Mouse (Mus musculus): Measurements from ENCODE around the gene Slc30a7.

Slc30a7 gene

GRCm38 (mm10) chr3:115985183-115985892, 21.9 kb downstream of the Slc30a7 start:
- DNase-seq: no peak

- DNase-seq: no peak
Observed at GRCm38 (mm10) chr3:115984653-115985052, 22.6 kb downstream of the Slc30a7 start.

GRCm38 (mm10) chr3:115983217-115983616, 24.0 kb downstream of the Slc30a7 start:
- DNase-seq: no peak

GRCm38 (mm10) chr3:115979000-115979399, 28.2 kb downstream of the Slc30a7 start:
- no peak for DNase-seq

- no peak for DNase-seq
Observed at GRCm38 (mm10) chr3:115974995-115975394, 32.2 kb downstream of the Slc30a7 start.

GRCm38 (mm10) chr3:115974228-115974627, 33.0 kb downstream of the Slc30a7 start:
- DNase-seq: no peak

GRCm38 (mm10) chr3:115971891-115972646, 35.1 kb downstream of the Slc30a7 start:
- DNase-seq: no peak

- DNase-seq: no peak
Observed at GRCm38 (mm10) chr3:115971045-115971785, 36.0 kb downstream of the Slc30a7 start.

- DNase-seq: no peak
Observed at GRCm38 (mm10) chr3:115968745-115969530, 38.3 kb downstream of the Slc30a7 start.

- DNase-seq: no peak
Observed at GRCm38 (mm10) chr3:115964071-115964470, 43.1 kb downstream of the Slc30a7 start.

GRCm38 (mm10) chr3:115963597-115963996, 43.6 kb downstream of the Slc30a7 start:
- no peak for DNase-seq

- DNase-seq: no peak
Observed at GRCm38 (mm10) chr3:115962028-115962415, 45.2 kb downstream of the Slc30a7 start.

- DNase-seq: no peak
Observed at GRCm38 (mm10) chr3:115961311-115962027, 45.7 kb downstream of the Slc30a7 start.

GRCm38 (mm10) chr3:115957223-115957622, 50.0 kb downstream of the Slc30a7 start:
- DNase-seq: no peak

- DNase-seq: no peak
Observed at GRCm38 (mm10) chr3:115953088-115953487, 54.1 kb downstream of the Slc30a7 start.

GRCm38 (mm10) chr3:115952356-115952755, 54.9 kb downstream of the Slc30a7 start:
- DNase-seq: no peak

GRCm38 (mm10) chr3:115951221-115951620, 56.0 kb downstream of the Slc30a7 start:
- DNase-seq: no peak

- no peak for DNase-seq
Observed at GRCm38 (mm10) chr3:115949921-115950877, 57.0 kb downstream of the Slc30a7 start.

- no peak for DNase-seq
Observed at GRCm38 (mm10) chr3:115949220-115949920, 57.8 kb downstream of the Slc30a7 start.

GRCm38 (mm10) chr3:115946272-115946671, 60.9 kb downstream of the Slc30a7 start:
- no peak for DNase-seq

All from cerebellum, adult 11-12 months (tissue).